Mouse (Mus musculus) urinary bladder, postnatal 25 days (tissue): ENCODE measurements around the gene Slc12a8.

ENCODE experiments used
- DNase-seq: peaks from one replicate; pipeline ENCODE4 v3.0.0; 2022; ENCODE audit warnings: low spot score

Slc12a8 gene

GRCm38 (mm10) chr16:33612056-33612770 is 95.1 kb downstream of the Slc12a8 start:
- peak; percentile 53 for DNase-seq

DNA sequence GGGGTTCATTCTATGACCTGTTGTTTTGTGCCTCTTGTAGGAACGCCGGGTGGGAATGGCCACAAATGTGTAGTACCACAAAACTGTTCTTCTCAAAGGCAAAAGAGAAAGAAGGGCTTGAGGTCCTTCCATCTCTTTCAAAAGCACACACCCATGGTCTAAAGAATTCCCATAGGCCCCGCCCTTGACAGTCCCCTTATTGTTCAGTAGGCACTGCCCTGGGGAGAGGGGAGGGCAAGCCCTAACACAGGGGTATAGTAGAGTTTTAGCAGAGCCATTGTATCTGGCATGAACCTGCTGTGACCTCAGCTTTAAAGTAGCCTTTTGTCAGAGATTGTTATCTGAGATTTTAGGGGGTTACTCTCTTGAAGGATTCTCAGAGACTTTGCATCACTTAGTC is 98.9 kb downstream of the Slc12a8 start:
- no peak for DNase-seq

- DNase-seq: no peak
Observed at GRCm38 (mm10) chr16:33621836-33622235, 104.7 kb downstream of the Slc12a8 start.

GRCm38 (mm10) chr16:33624586-33624985 is 107.5 kb downstream of the Slc12a8 start:
- DNase-seq: no peak

GRCm38 (mm10) chr16:33629539-33629938 is 112.4 kb downstream of the Slc12a8 start:
- DNase-seq: no peak

DNA sequence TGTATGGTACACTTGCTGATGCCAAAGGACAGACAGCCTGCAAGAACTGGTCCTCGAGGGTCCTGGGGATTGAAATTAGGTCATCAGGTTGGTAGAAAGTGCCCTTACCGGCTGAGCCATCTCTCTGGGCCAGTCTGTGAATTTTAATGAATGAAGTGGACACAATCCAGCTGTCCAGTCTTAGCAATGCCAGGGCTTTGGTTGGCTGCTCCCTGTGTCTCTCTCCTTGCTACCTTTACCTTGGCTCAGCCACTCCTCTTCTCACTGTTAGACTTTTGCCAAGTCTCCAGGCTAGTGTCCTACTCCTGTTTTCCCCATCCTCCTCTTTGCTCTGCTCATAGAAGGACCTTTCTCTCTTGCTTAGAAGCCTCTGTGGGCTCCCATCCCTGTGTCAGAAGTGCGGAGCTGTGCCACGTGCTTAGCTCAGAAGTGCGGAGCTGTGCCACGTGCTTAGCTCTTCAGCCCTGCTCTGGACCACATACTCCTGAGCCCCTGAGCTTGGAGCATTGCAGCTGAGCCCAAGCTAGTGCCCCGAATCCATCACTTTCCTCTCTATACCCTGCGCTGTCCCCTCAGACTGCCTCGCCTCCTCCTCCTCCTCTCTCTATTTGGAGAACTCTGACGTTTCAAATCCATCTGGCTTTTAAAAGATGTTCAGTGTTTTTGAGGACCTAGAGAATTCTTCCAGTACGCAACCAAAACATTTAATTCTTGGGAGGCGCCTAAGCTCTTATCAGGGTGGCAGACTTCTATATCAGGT is 118.9 kb downstream of the Slc12a8 start:
- DNase-seq: no peak

DNA sequence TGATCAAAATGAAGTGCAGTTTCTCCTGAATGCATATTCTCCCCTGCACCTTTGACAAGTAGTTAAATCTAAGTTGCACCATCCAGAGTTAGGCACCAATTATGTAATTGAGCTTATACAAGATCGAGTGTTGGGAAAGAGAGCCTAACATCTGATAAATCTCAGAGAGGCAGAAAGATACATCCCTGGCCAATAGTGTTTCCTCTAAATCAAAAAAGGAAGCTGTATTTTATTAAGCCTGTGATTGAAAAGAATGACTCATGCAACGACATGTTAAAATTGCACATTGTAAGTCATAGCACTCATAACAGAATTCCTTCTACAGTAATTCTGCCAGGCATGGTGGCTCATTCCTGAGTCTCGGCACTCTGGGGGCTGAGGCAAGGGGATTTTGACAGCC is 124.7 kb downstream of the Slc12a8 start:
- no peak for DNase-seq

- no peak for DNase-seq
Observed at GRCm38 (mm10) chr16:33653116-33653515, 136.0 kb downstream of the Slc12a8 start.

DNA sequence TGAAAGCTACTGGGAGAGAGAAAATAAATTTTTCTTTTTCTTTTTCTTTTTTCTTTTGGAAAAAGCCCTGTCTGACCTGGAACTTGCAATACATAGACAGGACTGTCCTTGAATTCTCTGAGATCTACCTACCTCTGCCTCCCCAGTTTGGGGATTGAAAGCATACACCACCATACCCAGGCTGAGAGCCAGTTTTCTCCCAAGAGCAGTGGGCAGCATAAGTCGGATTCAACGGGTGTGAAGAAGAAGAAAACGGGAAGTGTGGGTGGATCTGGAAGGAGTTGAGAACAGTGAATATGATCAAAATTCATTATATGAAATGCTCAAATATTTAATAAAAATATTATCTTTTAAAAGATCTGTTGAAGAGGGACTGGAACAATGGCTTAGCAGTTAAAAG is 138.3 kb downstream of the Slc12a8 start:
- DNase-seq: no peak

DNA sequence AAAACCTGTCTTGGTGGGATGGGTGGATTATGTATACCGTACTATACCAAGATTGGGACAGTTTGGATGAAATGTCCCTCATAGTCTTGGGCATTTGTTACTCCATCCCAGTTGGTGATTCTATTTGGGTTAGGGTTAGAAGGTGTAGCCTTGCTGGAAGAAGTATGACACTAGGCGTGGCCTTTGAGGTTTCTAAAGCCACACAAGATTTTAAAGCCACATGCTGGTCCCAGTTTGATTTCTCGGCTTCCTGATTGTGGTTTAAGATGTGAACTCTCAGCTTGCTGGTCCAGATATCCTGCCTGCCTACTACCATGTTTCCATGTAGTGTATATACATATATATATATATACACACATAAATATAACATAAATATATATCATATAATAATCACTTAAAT is 140.1 kb downstream of the Slc12a8 start:
- DNase-seq: no peak

DNA sequence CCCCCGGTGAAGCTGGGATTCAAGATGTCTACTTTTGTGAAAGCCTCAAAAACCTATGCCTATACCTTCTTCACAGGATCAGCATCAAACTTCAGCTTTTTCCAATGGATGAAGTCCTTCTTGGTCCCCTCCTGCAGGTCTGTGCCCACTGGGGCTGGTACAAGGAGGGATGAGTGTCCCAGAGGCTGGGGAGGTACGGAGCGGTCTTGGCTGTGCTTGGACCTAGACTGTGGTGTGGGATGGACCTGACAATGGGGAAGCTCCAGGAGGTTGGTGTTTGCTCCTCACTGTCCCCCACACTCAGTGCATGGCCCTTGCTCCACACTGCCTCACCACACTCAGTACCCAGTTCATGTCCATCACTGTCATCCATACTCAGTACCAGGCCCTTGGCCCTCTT is 141.0 kb downstream of the Slc12a8 start:
- no peak for DNase-seq

DNA sequence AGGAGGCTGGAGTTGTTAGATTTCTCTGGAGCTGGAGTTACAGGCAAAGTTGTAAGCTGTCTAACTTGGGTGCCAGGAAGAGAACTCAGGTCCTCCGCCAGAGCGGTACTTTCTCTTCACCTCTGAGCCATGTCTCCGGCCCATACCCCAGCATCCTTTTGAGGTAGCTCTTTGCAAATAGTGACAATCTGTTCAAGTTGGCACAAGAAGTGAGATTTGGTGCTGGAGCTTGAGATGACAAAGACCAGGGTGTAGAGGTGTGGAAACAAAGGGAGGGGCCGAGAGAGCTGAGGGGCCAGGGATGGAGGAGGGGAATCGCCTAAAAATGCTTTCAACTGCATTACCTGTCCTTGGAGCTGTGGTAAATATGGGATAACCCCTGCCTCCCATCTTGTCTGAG is 142.4 kb downstream of the Slc12a8 start:
- DNase-seq: no peak

- peak; percentile 39 for DNase-seq
Observed at GRCm38 (mm10) chr16:33660125-33660524, 143.0 kb downstream of the Slc12a8 start.

GRCm38 (mm10) chr16:33662841-33663240 is 145.7 kb downstream of the Slc12a8 start:
- DNase-seq: no peak

- DNase-seq: no peak
Observed at GRCm38 (mm10) chr16:33666226-33666625, 149.1 kb downstream of the Slc12a8 start.

DNA sequence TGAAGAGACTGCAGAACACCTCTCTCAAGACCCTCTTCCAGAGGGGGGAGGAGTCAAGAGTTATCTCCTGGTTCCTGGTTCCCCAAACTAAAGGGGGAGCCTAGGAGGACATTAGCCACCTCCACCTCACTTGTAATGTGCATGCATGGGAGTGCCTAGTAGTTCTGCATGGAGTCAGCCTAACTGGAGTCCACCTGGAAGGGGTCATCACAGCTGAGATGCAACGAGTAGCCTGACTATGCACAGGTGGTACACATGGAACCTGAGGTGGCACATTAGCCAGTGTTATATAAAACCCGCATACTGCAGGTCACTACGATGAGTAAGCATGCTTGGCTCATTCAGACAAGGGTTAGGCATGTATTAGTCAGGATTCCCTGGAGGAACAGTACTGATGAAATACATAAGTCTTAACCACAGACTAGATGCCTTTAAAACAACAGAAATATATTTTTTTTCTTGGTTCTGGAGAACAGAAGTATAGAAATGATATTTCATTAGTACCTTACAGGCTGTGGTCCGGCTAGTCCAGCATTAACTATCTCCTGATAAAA is 149.9 kb downstream of the Slc12a8 start:
- no peak for DNase-seq

DNA sequence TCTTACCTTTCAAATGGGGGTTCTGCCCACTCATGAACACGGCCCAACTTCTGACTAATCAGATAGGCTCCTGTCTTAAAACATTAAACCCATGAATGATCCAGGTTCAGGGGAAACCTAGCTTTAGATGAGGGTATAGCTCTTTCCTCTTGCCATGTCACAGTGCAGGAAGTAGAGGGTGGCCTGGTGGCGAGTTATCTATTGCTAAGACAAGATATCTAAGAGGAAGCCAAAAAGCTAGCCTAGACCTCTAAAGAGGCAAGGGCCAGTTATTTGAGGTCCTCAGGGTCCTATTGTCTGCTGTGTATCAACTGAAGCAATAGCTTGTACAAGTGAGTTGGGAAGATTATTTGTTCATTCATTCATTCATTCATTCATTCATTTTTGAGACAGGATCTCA is 151.3 kb downstream of the Slc12a8 start:
- DNase-seq: no peak

- no peak for DNase-seq
Observed at GRCm38 (mm10) chr16:33669072-33669471, 151.9 kb downstream of the Slc12a8 start.

- no peak for DNase-seq
Observed at GRCm38 (mm10) chr16:33670340-33670739, 153.2 kb downstream of the Slc12a8 start.

DNA sequence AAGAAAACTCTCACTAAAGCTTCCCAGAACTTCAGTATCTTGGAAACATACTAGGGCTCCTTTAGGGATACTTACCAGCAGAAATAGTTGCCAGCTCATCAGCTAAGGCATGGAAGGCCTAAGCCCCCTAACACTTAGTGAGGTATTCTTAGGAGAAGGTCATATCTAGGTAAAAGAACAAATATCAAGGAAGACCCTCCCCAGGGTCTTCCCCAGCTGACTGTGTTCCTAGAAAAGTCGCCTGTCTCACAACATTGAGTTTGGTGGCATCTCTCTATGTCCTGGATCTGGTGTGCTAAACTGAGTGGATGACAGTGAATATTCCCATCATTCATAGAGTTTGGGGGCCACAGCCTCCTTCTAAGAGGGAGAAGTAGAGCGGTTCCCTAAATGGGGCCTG is 153.8 kb downstream of the Slc12a8 start:
- no peak for DNase-seq

GRCm38 (mm10) chr16:33672188-33672587 is 155.1 kb downstream of the Slc12a8 start:
- DNase-seq: no peak

DNA sequence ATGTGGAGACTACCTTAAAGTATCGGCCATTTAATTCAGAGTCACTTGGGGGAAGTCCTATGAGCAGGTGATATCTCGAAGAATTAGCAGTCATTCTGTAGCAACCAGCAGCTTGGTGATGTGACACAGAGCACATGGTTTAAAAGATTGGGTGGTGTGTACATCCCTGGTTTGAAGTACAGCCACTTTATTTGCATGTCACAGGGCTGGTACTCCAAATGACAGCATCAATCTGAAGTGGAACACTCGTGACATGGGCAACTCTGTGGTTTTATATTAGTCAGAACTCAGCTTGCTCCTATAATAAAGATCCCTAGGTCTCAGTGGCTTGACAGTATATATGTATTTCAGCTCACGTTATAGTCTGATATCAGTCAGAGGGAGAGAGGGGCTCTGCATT is 155.5 kb downstream of the Slc12a8 start:
- DNase-seq: no peak

DNA sequence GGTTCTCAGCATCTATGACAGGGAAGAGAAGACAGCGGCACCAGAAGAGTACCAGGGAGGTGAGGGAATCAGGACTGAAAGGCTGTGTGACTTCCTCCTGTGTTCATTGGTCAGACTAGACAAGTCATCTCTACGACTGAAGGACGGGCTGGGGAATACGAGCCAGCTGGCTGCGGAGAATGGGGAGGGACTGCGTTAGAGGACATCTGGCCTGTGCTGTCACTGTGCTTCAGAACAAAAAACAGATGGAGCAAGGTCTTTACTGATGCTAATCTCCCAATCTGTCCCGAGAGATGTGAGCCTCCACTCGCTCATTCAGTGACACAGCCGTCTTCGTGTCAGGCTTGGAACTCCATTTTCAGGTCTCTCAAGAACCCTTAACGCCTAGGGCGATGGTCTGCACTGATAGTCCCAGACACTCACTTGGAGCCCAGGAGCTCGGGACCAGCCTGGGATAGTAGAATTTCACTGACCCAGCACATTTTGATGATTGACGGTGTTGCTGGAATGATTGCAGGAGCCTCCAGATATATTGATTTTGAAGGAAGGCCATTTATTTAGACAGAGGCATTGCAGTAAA is 156.5 kb downstream of the Slc12a8 start:
- no peak for DNase-seq
